Mouse (Mus musculus) macrophage (primary cell): ENCODE data around the gene Ppan. TPM values are rescaled to one million over a fixed set of nuclear protein-coding genes. Genes with fewer than 3 reads are reported as not detected.

Source experiments
- H3K27ac ChIP-seq: fragments of 350-480 bp; formaldehyde crosslinking; 2 replicates; pipeline ENCODE4 v1.9.0; 2021
- H3K36me3 ChIP-seq: fragments of 350-480 bp; formaldehyde crosslinking; 2 replicates; pipeline ENCODE4 v1.9.0; 2021; ENCODE audit errors: inconsistent target
- H3K4me3 ChIP-seq: fragments of 350-480 bp; formaldehyde crosslinking; 2 replicates; pipeline ENCODE4 v1.9.0; 2021; ENCODE audit errors: inconsistent target
- H3K79me2 ChIP-seq: fragments of 350-480 bp; formaldehyde crosslinking; 2 replicates; pipeline ENCODE4 v1.9.0; 2021; ENCODE audit errors: inconsistent target
- WGBS: methylation state at CpG from one replicate; pipeline ENCODE4 v1.1.7; 2026; ENCODE audit warnings: inconsistent platforms; ENCODE audit not compliant: missing documents; 5-methylcytosine and 5-hydroxymethylcytosine counted together
- polyA plus RNA-seq: library from polyadenylated mRNA; stranded (reverse); fragments of 250-400 nt; gene quantifications from 3 replicates; pipeline ENCODE4 v1.2.4, GENCODE M21; 2018; ENCODE audit warnings: inconsistent platforms
- total RNA-seq, 78 experiments: library from RNA; depleted of rRNA; stranded (reverse); fragments of 250-400 nt; gene quantifications; 1 replicate in 9 of 78; 2 replicates in 24 of 78; 3 replicates in 43 of 78; 4 replicates in 2 of 78; pipeline ENCODE4 v1.2.4; 2018; ENCODE audit warnings: inconsistent platforms in 56 of 78

Gene Ppan
- total RNA-seq (2018; cell fraction: chromatin; rRNA removed) = 100 to 1,000 TPM in 1 of 26 experiments, 10 to 100 TPM in 25; 11.2 to 116 (median 35.8) TPM
- total RNA-seq (2018; cell fraction: cytosol; rRNA removed) = 10 to 100 TPM in 7 of 26 experiments, 1 to 10 TPM in 19; 4.2 to 11.8 (median 8.8) TPM
- total RNA-seq (2018; cell fraction: nucleus; rRNA removed) = 100 to 1,000 TPM in 1 of 26 experiments, 10 to 100 TPM in 25; 10.4 to 102 (median 21.1) TPM
- 9.3 to 35.0 TPM (median 13.9 TPM) in 3 replicates for polyA plus RNA-seq

GRCm38 (mm10) chr9:20887704-20888385 lies at the start of gene Ppan:
Gene Ppan (plus strand): TSS chr9:20888175.
- Histone ChIP-seq H3K79me2 (peaks cover 18% of the 10 kb centered on the region), H3K27ac (peak within 1 kb of the TSS; percentile 68), H3K4me3 (peak within 1 kb of the TSS; percentile 72), H3K36me3 (peaks cover 20% of the 10 kb centered on the region; the same call in 1 of the 2 replicates)
- 1% methylated on average over 40 of the region's 43 CpGs for WGBS

- Histone ChIP-seq H3K36me3 (no peaks in the 10 kb centered on the region), H3K27ac (no peak overlapping the region), H3K4me3 (no peak overlapping the region), H3K79me2 (no peaks in the 10 kb centered on the region)
- WGBS = 76% methylated on average over 5 of the region's 6 CpGs
Measured at GRCm38 (mm10) chr9:20838931-20839330, 49.0 kb upstream of the Ppan start.

- no peak overlapping the region for H3K4me3 ChIP-seq
- no peaks in the 10 kb centered on the region for H3K79me2 ChIP-seq
- H3K27ac ChIP-seq = no peak overlapping the region
- no peaks in the 10 kb centered on the region for H3K36me3 ChIP-seq
- WGBS = 38% methylated on average over 4 of the region's 4 CpGs
Measured at GRCm38 (mm10) chr9:20842211-20842610, 45.8 kb upstream of the Ppan start.

GRCm38 (mm10) chr9:20842670-20843069 lies 45.3 kb upstream of the Ppan start:
- no peaks in the 10 kb centered on the region for H3K36me3 ChIP-seq
- WGBS = 45% methylated on average over 2 of the region's 2 CpGs
- no peaks in the 10 kb centered on the region for H3K79me2 ChIP-seq
- H3K4me3 ChIP-seq = no peak overlapping the region
- H3K27ac ChIP-seq = no peak overlapping the region

GRCm38 (mm10) chr9:20850179-20850578 lies 37.8 kb upstream of the Ppan start:
- 100% methylated on average over 2 of the region's 2 CpGs for WGBS
- H3K4me3 ChIP-seq = no peak overlapping the region
- H3K79me2 ChIP-seq = no peaks in the 10 kb centered on the region
- H3K27ac ChIP-seq = no peak overlapping the region
- no peaks in the 10 kb centered on the region for H3K36me3 ChIP-seq

- no peak overlapping the region for H3K4me3 ChIP-seq
- 6% methylated on average over 6 of the region's 6 CpGs for WGBS
- no peak overlapping the region for H3K27ac ChIP-seq
- H3K36me3 ChIP-seq = no peaks in the 10 kb centered on the region
- no peaks in the 10 kb centered on the region for H3K79me2 ChIP-seq
Measured at GRCm38 (mm10) chr9:20857131-20857530, 30.8 kb upstream of the Ppan start.

GRCm38 (mm10) chr9:20859926-20860325 lies 28.0 kb upstream of the Ppan start:
- 50% methylated on average over 6 of the region's 6 CpGs for WGBS
- no peak overlapping the region for H3K27ac ChIP-seq
- no peak overlapping the region for H3K4me3 ChIP-seq
- no peaks in the 10 kb centered on the region for H3K79me2 ChIP-seq
- H3K36me3 ChIP-seq = no peaks in the 10 kb centered on the region

- no peaks in the 10 kb centered on the region for H3K36me3 ChIP-seq
- 9% methylated on average over 4 of the region's 4 CpGs for WGBS
- H3K27ac ChIP-seq = no peak overlapping the region
Measured at GRCm38 (mm10) chr9:20861821-20862220, 26.2 kb upstream of the Ppan start.

GRCm38 (mm10) chr9:20862225-20862624 lies 25.8 kb upstream of the Ppan start:
- Histone ChIP-seq H3K36me3 (no peaks in the 10 kb centered on the region), H3K27ac (no peak overlapping the region), H3K4me3 (no peak overlapping the region), H3K79me2 (no peaks in the 10 kb centered on the region)
- 61% methylated on average over 4 of the region's 4 CpGs for WGBS

More at GRCm38 (mm10) chr9:20861821-20862220, 26.2 kb upstream of the Ppan start:
- Histone ChIP-seq H3K4me3 (no peak overlapping the region), H3K79me2 (no peaks in the 10 kb centered on the region)

GRCm38 (mm10) chr9:20866879-20867278 lies 21.1 kb upstream of the Ppan start:
- no peak overlapping the region for H3K4me3 ChIP-seq
- no peak overlapping the region for H3K27ac ChIP-seq
- 60% methylated on average over 3 of the region's 3 CpGs for WGBS
- H3K79me2 ChIP-seq = no peaks in the 10 kb centered on the region
- H3K36me3 ChIP-seq = no peaks in the 10 kb centered on the region; the same call in 1 of the 2 replicates

GRCm38 (mm10) chr9:20868448-20869001 lies 19.4 kb upstream of the Ppan start, which contains the start of gene A230050P20Rik:
Gene A230050P20Rik (plus strand): TSS chr9:20868642.
- 2% methylated on average over 53 of the region's 53 CpGs for WGBS
- Histone ChIP-seq H3K79me2 (no peaks in the 10 kb centered on the region), H3K4me3 (peak within 1 kb of the TSS; percentile 53), H3K27ac (no peak within 1 kb of the TSS), H3K36me3 (peaks cover 14% of the 10 kb centered on the region; the same call in 1 of the 2 replicates)

- 12% methylated on average over 19 of the region's 19 CpGs for WGBS
Measured at GRCm38 (mm10) chr9:20869246-20869645, 18.7 kb upstream of the Ppan start.

GRCm38 (mm10) chr9:20870211-20871173 lies 17.5 kb upstream of the Ppan start:
- H3K79me2 ChIP-seq = no peaks in the 10 kb centered on the region
- H3K27ac ChIP-seq = no peak overlapping the region
- 92% methylated on average over 12 of the region's 12 CpGs for WGBS
- no peak overlapping the region for H3K4me3 ChIP-seq
- peaks cover 16% of the 10 kb centered on the region; the same call in 1 of the 2 replicates for H3K36me3 ChIP-seq

More at GRCm38 (mm10) chr9:20869246-20869645, 18.7 kb upstream of the Ppan start:
- no peak overlapping the region for H3K27ac ChIP-seq
- H3K79me2 ChIP-seq = no peaks in the 10 kb centered on the region
- peaks cover 16% of the 10 kb centered on the region; the same call in 1 of the 2 replicates for H3K36me3 ChIP-seq
- H3K4me3 ChIP-seq = peak overlapping the region; percentile 53

- Histone ChIP-seq H3K27ac (no peak overlapping the region), H3K79me2 (no peaks in the 10 kb centered on the region), H3K36me3 (peaks cover 16% of the 10 kb centered on the region; the same call in 1 of the 2 replicates), H3K4me3 (no peak overlapping the region)
- 98% methylated on average over 10 of the region's 10 CpGs for WGBS
Measured at GRCm38 (mm10) chr9:20872991-20873390, 15.0 kb upstream of the Ppan start.
